Mouse (Mus musculus) myocyte (in vitro differentiated cells): ENCODE data around the gene Mthfd2.

ENCODE experiments used
- E2F4 ChIP-seq: IDR thresholded peaks from one replicate; pipeline ENCODE4 v1.6.1; 2011; ENCODE audit warnings: mild to moderate bottlenecking, control low read depth, moderate library complexity; ENCODE audit not compliant: insufficient read depth
- MAX ChIP-seq: IDR thresholded peaks from one replicate; pipeline ENCODE4 v1.6.1; 2011; ENCODE audit warnings: low read depth, mild to moderate bottlenecking, control low read depth
- MYOG ChIP-seq, 3 experiments: IDR thresholded peaks; one replicate each; pipeline ENCODE4 v1.6.1; 2011; ENCODE audit warnings: control low read depth in 2 of 3, low read depth in 2 of 3, mild to moderate bottlenecking in 2 of 3; ENCODE audit not compliant: insufficient read length in 2 of 3, control insufficient read depth in 1 of 3, insufficient read depth in 1 of 3
- POLR2A ChIP-seq: IDR thresholded peaks from one replicate; pipeline ENCODE4 v1.6.1; 2011; ENCODE audit warnings: low read depth, mild to moderate bottlenecking, control low read depth, moderate library complexity; ENCODE audit not compliant: insufficient read length
- POLR2AphosphoS2 ChIP-seq: IDR thresholded peaks from one replicate; pipeline ENCODE4 v1.6.1; 2011; ENCODE audit warnings: low read depth, control low read depth; ENCODE audit not compliant: insufficient read length
- TCF12 ChIP-seq: IDR thresholded peaks from one replicate; pipeline ENCODE4 v1.6.1; 2011; ENCODE audit warnings: mild to moderate bottlenecking, control low read depth; ENCODE audit not compliant: poor library complexity, insufficient read depth, severe bottlenecking
- TCF3 ChIP-seq: IDR thresholded peaks from one replicate; pipeline ENCODE4 v1.6.1; 2011; ENCODE audit warnings: low read depth, control low read depth; ENCODE audit not compliant: insufficient read length
- USF1 ChIP-seq: IDR thresholded peaks from one replicate; pipeline ENCODE4 v1.6.1; 2011; ENCODE audit warnings: low read depth, mild to moderate bottlenecking, control low read depth, moderate library complexity

GRCm38 (mm10) chr6:83311206-83311605, 14.5 kb downstream of the Mthfd2 start:
- TF ChIP-seq MAX (no peak), TCF3 (no peak), POLR2A (no peak), USF1 (no peak), TCF12 (no peak), E2F4 (no peak), MYOG (IDR thresholded peaks at IDR 0.05; ENCODE audit: control insufficient read depth in 1 of 3, insufficient read depth in 1 of 3, insufficient read length in 2 of 3, low read depth in 2 of 3) (no peak), POLR2AphosphoS2 (no peak)
